Mouse (Mus musculus) MEL (cell line): ENCODE results near the gene Acsl3. TPM values are rescaled to one million over a fixed set of nuclear protein-coding genes. Genes with fewer than 3 reads are reported as not detected.

Source experiments
- DNase-seq: peaks from one replicate; pipeline ENCODE4 v3.0.0; 2011; ENCODE audit warnings: low read depth, low spot score
- H3K27ac ChIP-seq: 2 replicates; pipeline ENCODE4 v1.5.1; 2012; ENCODE audit warnings: low read depth, mild to moderate bottlenecking, control low read depth, low read length, moderate library complexity; ENCODE audit not compliant: control insufficient read depth
- H3K27me3 ChIP-seq, 2 experiments: fragments of 150-350 bp in 1 of 2; sonication (generic) in 1 of 2; 2 replicates each; pipeline ENCODE4 v1.6.1; 2012; ENCODE audit warnings: low read length in 2 of 2, mild to moderate bottlenecking in 2 of 2, improper control_type of control experiment in 1 of 2, moderate library complexity in 1 of 2; ENCODE audit not compliant: insufficient read depth in 2 of 2, control insufficient read depth in 1 of 2
- H3K36me3 ChIP-seq, 2 experiments: 2 replicates each; pipeline ENCODE4 v1.6.1; 2012 to 2014; ENCODE audit warnings: low read length in 2 of 2, improper control_type of control experiment in 1 of 2, inconsistent platforms in 1 of 2, mild to moderate bottlenecking in 1 of 2; ENCODE audit not compliant: insufficient read depth in 2 of 2, control insufficient read depth in 1 of 2
- H3K4me1 ChIP-seq, 2 experiments: fragments of 150-350 bp in 1 of 2; sonication (generic) in 1 of 2; 2 replicates each; pipeline ENCODE4 v1.6.1; 2012; ENCODE audit warnings: low read length in 2 of 2, improper control_type of control experiment in 1 of 2, mild to moderate bottlenecking in 1 of 2; ENCODE audit not compliant: insufficient read depth in 2 of 2, control insufficient read depth in 1 of 2
- H3K4me3 ChIP-seq, 2 experiments: fragments of 150-350 bp in 1 of 2; sonication (generic) in 1 of 2; 2 replicates each; pipeline ENCODE4 v1.5.1; 2012; ENCODE audit warnings: low read depth in 2 of 2, low read length in 2 of 2, mild to moderate bottlenecking in 2 of 2, moderate library complexity in 2 of 2, control low read depth in 1 of 2, improper control_type of control experiment in 1 of 2; ENCODE audit not compliant: control insufficient read depth in 1 of 2, insufficient read depth in 1 of 2
- H3K79me2 ChIP-seq: 2 replicates; pipeline ENCODE4 v1.6.1; 2012; ENCODE audit warnings: mild to moderate bottlenecking, low read length, moderate library complexity; ENCODE audit not compliant: control insufficient read depth, poor library complexity, insufficient read depth
- H3K9ac ChIP-seq: 2 replicates; pipeline ENCODE4 v1.6.1; 2012; ENCODE audit warnings: low read depth, mild to moderate bottlenecking, control low read depth, low read length, moderate library complexity; ENCODE audit not compliant: control insufficient read depth, poor library complexity, severe bottlenecking
- H3K9me3 ChIP-seq: fragments of 150-350 bp; sonication (generic); replicated peaks from 2 replicates; pipeline ENCODE4 v1.6.1; 2012; ENCODE audit warnings: mild to moderate bottlenecking, low read length, improper control_type of control experiment, moderate library complexity; ENCODE audit not compliant: insufficient read depth
- CHD2 ChIP-seq: IDR thresholded peaks from 2 replicates; pipeline ENCODE4 v1.6.1; 2011; ENCODE audit warnings: low read length, improper control_type of control experiment
- EP300 ChIP-seq, 2 experiments: IDR thresholded peaks; 2 replicates each; pipeline ENCODE4 v1.6.1; 2011; ENCODE audit warnings: improper control_type of control experiment in 2 of 2, low read length in 2 of 2, low read depth in 1 of 2, mild to moderate bottlenecking in 1 of 2
- GATA1 ChIP-seq: IDR thresholded peaks from 2 replicates; pipeline ENCODE4 v1.6.1; 2011; ENCODE audit warnings: low read depth, low read length, improper control_type of control experiment
- JUND ChIP-seq: IDR thresholded peaks from 2 replicates; pipeline ENCODE4 v1.6.1; 2011; ENCODE audit warnings: low read depth, mild to moderate bottlenecking, improper control_type of control experiment, low read length
- MAFK ChIP-seq: IDR thresholded peaks from 2 replicates; pipeline ENCODE4 v1.6.1; 2011; ENCODE audit warnings: low read depth, mild to moderate bottlenecking, low read length, improper control_type of control experiment, borderline replicate concordance
- MYC ChIP-seq: IDR thresholded peaks from 2 replicates; pipeline ENCODE4 v1.6.1; 2011; ENCODE audit warnings: low read depth, mild to moderate bottlenecking, low read length, improper control_type of control experiment, moderate library complexity
- NELFE ChIP-seq: IDR thresholded peaks from 2 replicates; pipeline ENCODE4 v1.6.1; 2011; ENCODE audit warnings: low read depth, low read length, improper control_type of control experiment
- POLR2A ChIP-seq, 2 experiments: IDR thresholded peaks; 2 replicates each; pipeline ENCODE4 v1.6.1; 2011 to 2012; ENCODE audit warnings: low read length in 2 of 2, mild to moderate bottlenecking in 2 of 2, control low read depth in 1 of 2, improper control_type of control experiment in 1 of 2, low read depth in 1 of 2, moderate library complexity in 1 of 2; ENCODE audit not compliant: control insufficient read depth in 1 of 2, insufficient read depth in 1 of 2, poor library complexity in 1 of 2
- SIN3A ChIP-seq: IDR thresholded peaks from 2 replicates; pipeline ENCODE4 v1.6.1; 2012; ENCODE audit warnings: low read length, improper control_type of control experiment, inconsistent platforms
- TAL1 ChIP-seq: IDR thresholded peaks from 2 replicates; pipeline ENCODE4 v1.6.1; 2012; ENCODE audit warnings: mild to moderate bottlenecking, inconsistent platforms, low read length, moderate library complexity, mixed read lengths
- TCF12 ChIP-seq: IDR thresholded peaks from 2 replicates; pipeline ENCODE4 v1.6.1; 2014; ENCODE audit warnings: low read depth, mild to moderate bottlenecking, inconsistent platforms, low read length, improper control_type of control experiment, moderate library complexity
- UBTF ChIP-seq: IDR thresholded peaks from 2 replicates; pipeline ENCODE4 v1.6.1; 2012; ENCODE audit warnings: low read depth, mild to moderate bottlenecking, inconsistent platforms, low read length, improper control_type of control experiment, moderate library complexity, borderline replicate concordance; ENCODE audit not compliant: insufficient read depth
- USF1 ChIP-seq: IDR thresholded peaks from 2 replicates; pipeline ENCODE4 v1.6.1; 2014; ENCODE audit warnings: low read depth, mild to moderate bottlenecking, inconsistent platforms, low read length, improper control_type of control experiment, moderate library complexity
- ZMIZ1 ChIP-seq: IDR thresholded peaks from 2 replicates; pipeline ENCODE4 v1.6.1; 2012; ENCODE audit warnings: low read depth, mild to moderate bottlenecking, inconsistent platforms, low read length, improper control_type of control experiment, moderate library complexity
- polyA plus RNA-seq, 2 experiments: library from polyadenylated mRNA; stranded (reverse) in 1 of 2; unstranded in 1 of 2; fragments of >175 nt in 1 of 2; fragments of >200 nt in 1 of 2; gene quantifications; 2 replicates each; pipeline versions ENCODE4 v1.2.1 to v1.2.4; 2012; ENCODE audit warnings: low replicate concordance in 2 of 2, low read depth in 1 of 2; ENCODE audit not compliant: insufficient read length in 2 of 2, insufficient read depth in 1 of 2, missing spikeins in 1 of 2
- total RNA-seq: library from RNA; depleted of rRNA; stranded (reverse); fragments of 300-350 nt; gene quantifications from 2 replicates; pipeline ENCODE4 v1.2.3, GENCODE M21; 2012

Gene Acsl3
- total and polyA plus RNA-seq, 3 experiments: 32.9 to 38.9 TPM; not detected in 1

DNA sequence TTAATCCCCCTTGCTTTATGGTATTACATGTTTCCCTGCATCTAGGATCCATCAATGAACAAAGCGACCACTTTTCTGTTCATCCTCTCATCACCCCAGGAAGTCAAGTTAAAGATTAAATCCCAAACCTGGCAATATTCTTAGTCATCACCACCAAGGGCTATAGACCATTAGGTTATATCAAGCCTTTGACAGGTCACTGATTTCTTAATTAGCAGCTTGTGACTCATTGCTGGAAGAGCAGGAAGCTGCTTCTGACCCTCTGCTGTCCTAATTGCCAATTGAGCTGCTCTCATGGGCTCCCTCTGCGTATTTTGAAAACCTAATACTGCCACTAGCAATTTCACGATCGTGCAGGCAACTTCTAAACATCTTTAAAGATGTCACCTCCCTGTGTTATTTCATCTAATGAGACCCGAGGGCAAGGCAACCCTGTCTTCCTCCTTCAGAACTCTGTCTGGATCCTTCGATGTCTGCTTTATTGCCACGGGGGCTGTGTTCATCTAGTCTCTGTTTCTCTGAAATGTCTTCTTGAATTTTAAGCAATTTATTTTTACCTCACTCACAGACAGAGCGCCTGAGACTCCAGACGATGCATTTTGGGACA is 72.6 kb downstream of the Acsl3 start:
- Histone ChIP-seq H3K27ac (no peak overlapping the region), H3K4me3 (no peak overlapping the region), H3K9me3 (no peaks in the 10 kb centered on the region), H3K9ac (no peak overlapping the region), H3K36me3 (no peaks in the 10 kb centered on the region), H3K4me1 (no peaks in the 10 kb centered on the region), H3K79me2 (no peaks in the 10 kb centered on the region), H3K27me3 (no peaks in the 10 kb centered on the region)
- DNase-seq: no peak
- TF ChIP-seq NELFE: no peak
- TF ChIP-seq MYC: no peak
- no peak for TF ChIP-seq TCF12
- no peak for TF ChIP-seq JUND
- no peak for TF ChIP-seq EP300 (IDR thresholded peaks at IDR 0.05; ENCODE audit: low read depth in 1 of 2, low read length in 2 of 2)
- no peak for TF ChIP-seq GATA1
- no peak for TF ChIP-seq POLR2A (IDR thresholded peaks at IDR 0.05; ENCODE audit: control insufficient read depth in 1 of 2, insufficient read depth in 1 of 2, low read depth in 1 of 2, low read length in 2 of 2, poor library complexity in 1 of 2)
- TF ChIP-seq USF1: no peak
- TF ChIP-seq CHD2: no peak
- no peak for TF ChIP-seq MAFK
- TF ChIP-seq SIN3A: no peak

- H3K79me2 ChIP-seq: no peaks in the 10 kb centered on the region
- no peak for TF ChIP-seq ZMIZ1
- no peak for TF ChIP-seq POLR2A (IDR thresholded peaks at IDR 0.05; ENCODE audit: control insufficient read depth in 1 of 2, insufficient read depth in 1 of 2, low read depth in 1 of 2, low read length in 2 of 2, poor library complexity in 1 of 2)
- TF ChIP-seq, all 39 proteins: peak for 0
- Histone ChIP-seq H3K4me1 (no peaks in the 10 kb centered on the region), H3K36me3 (no peaks in the 10 kb centered on the region), H3K27me3 (no peaks in the 10 kb centered on the region), H3K27ac (no peak overlapping the region), H3K9ac (no peak overlapping the region), H3K4me3 (no peak overlapping the region), H3K9me3 (no peaks in the 10 kb centered on the region)
- DNase-seq: no peak
Measured at GRCm38 (mm10) chr1:78732290-78732689, 74.7 kb downstream of the Acsl3 start.

- no peaks in the 10 kb centered on the region for H3K79me2 ChIP-seq
- DNase-seq: no peak
- H3K4me3 ChIP-seq: no peak overlapping the region
- no peaks in the 10 kb centered on the region for H3K27me3 ChIP-seq
- H3K9me3 ChIP-seq: no peaks in the 10 kb centered on the region
- H3K36me3 ChIP-seq: no peaks in the 10 kb centered on the region
- no peak overlapping the region for H3K27ac ChIP-seq
- no peaks in the 10 kb centered on the region for H3K4me1 ChIP-seq
- no peak overlapping the region for H3K9ac ChIP-seq
- TF ChIP-seq UBTF: no peak
- no peak for TF ChIP-seq TAL1
Measured at GRCm38 (mm10) chr1:78734261-78735000, 76.8 kb downstream of the Acsl3 start.
